Mouse (Mus musculus) kidney, adult 18-20 months (tissue): ENCODE measurements around the gene Cyp2j13.
"Not testable (repeated sequence)": the region's sequence is repeated elsewhere in the genome, so short reads cannot be mapped to it uniquely, and the experiment has no call there.

Source experiments
- DNase-seq: peaks from one replicate; pipeline ENCODE4 v3.0.0; 2021

Cyp2j13 gene

DNA sequence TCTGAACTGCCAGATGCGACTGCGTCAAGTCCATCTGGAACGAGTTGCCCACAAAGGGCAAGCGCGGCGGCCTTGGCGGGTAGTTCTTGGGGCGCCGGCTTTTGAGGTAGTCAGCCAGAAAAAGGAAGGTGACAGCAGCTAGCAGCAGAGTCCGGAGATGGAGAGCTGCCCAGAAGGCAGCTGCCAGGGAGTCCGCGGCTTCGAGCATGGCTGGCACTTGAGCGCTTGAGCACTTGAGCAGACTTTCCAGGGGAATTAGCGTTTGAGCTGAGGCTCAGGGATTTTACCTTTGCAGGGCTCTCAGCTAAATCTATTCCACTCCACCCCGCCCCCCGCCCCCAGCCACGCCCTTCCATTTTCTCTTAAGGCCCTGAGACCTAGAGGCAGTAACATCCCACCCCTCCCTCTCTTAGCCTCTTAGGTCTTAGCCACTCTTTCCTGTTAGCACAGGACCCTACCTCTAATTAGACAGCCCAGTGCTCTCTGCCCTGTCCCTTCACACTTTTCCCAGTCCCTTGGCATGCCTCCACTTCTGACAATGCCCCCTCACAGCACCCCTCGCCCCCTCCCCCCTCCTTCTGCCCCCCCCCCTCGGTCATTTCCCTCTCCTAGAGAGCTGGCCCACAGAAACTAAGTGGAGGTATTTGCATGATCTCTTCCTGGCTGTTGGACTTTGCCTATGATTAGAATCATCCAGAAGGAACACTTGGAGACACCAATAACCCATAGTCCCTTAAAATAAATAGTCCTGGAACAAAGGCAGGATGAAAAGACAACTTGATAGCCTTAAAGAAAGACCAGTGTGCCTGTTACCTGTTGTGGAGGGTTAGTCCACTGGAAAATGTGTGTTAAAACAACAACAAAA lies at the start of gene Cyp2j13:
Gene Cyp2j13 (minus strand): TSS at position 286 of the 865 bp plus-strand sequence.
- peak; percentile 15 for DNase-seq

GRCm38 (mm10) chr4:96096841-96097240 lies 19.5 kb upstream of the Cyp2j13 start:
- no peak for DNase-seq

DNA sequence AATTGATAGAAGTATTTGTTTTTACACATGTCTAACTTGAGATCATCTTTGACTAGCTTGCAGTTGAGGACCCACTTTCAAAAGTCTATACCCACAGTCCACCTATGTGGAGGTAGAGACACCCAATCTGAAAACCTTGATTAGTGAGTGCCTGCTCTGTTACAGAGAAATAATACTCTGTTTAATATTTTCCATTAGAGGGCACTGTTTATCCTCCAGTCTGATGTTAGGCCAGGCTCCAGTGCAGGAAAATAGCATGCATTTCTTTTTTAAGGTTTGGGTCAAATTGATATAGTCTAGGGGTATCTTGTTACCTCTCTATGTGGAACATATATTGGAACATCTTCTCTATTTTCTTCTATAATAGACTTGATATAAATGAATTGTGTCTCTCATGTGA lies 14.5 kb upstream of the Cyp2j13 start:
- DNase-seq, result no peak

- DNase-seq, result not testable (repeated sequence)
Observed at GRCm38 (mm10) chr4:96089356-96090048, 12.2 kb upstream of the Cyp2j13 start.

DNA sequence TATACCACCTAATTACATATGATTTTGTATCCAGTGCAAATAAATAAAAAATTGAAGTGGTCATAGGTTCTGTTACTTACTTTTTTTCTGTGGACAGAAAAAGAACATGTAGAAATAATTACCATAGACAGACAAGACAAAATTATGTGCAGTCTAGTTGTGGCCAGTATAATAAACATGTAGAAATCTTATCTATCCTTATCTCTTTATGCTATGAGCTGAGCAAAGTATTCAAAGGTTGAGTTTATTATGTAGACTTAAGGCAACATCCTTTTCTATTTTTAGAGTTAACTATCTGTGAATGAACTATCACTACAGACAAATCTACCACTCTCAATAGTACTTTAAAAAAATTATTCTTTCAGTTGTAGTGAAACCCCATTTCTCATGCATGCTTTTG lies 962 bp upstream of the Cyp2j13 start:
- DNase-seq, result no peak

DNA sequence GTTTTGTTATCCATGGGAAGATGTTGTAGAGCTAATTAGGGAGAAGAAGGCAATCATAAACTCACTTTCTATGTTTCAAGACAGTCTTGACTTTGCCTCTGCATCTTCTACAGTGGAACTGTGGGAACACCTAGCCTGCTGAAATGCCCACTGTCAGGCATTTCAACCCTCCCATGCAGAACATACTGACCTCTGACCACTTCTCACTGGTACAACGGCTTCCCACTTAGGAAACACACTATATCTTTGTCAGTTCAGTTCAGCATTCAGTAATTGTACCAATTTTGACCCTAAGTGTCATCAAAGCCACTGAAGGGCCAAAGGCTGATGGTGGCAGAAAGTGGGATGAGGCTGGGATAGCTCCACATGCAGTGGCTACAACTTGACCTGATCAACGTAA lies 15.3 kb downstream of the Cyp2j13 start:
- DNase-seq, result no peak

DNA sequence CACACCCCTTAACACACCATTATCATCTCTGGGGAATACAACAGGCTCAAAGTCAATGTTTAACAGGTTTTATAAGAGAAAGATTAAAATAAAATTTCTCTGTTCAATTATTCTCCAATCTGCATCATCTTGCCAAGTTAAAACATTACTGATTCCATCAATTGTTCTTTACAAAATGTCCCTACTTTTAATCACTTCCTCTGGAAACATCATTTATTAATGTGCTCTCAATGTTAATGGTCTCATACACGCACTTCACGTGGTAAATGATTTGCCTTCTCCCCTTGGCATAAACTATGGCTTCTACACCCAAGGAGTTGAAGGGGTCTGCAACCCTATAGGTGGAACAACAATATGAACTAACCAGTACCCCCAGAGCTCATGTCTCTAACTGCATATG lies 17.2 kb downstream of the Cyp2j13 start:
- DNase-seq, result no peak

- no peak for DNase-seq
Observed at GRCm38 (mm10) chr4:96028412-96028811, 48.9 kb downstream of the Cyp2j13 start.

DNA sequence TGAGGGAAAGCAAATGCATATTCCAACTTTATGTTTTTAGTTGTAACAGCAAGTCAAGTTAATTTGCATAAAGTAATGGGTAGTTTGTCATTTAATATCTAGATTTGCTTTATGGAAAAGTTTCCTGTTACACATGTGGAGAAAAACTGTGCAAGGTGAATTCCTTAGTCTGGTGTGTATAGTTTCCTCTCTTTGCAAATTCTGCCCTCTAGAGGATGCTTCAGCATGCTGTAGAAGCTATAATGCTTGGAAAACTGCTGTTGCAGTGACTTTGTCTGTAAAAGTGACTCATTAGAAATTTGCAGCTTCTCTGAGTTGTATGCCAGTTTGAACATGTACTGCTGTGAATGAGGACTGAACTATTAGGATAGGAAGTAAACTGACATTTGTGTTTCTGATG lies 54.5 kb downstream of the Cyp2j13 start:
- no peak for DNase-seq

DNA sequence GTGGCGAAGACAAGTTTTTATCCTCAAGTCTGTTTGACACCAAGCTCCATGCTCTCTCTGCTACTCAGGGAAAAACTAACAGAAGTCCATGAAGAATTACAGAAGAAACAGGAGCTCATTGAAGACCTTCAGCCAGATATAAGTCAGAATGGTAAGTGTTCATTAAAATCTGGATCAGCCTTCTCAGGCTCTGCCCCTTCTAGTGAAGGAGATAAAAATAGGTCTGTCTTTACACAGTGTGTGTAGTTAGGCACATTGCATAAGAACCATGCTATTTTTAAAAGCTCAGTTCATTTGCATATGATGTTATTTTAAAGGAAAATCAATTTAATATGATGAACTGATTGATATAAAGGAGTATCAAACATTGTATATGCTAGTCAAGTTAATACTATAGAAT lies 60.5 kb downstream of the Cyp2j13 start:
- no peak for DNase-seq

GRCm38 (mm10) chr4:95982221-95982620 lies 95.1 kb downstream of the Cyp2j13 start:
- DNase-seq, result not testable (repeated sequence)
